Mouse (Mus musculus): ENCODE measurements around the gene Stox2. TPM values are rescaled to one million over a fixed set of nuclear protein-coding genes. Genes with fewer than 3 reads are reported as not detected.
A peak's percentile ranks its signal among the peaks of the same experiment; 100 is the strongest.

Gene Stox2
- polyA plus RNA-seq, 1 experiment: 219 TPM

DNA sequence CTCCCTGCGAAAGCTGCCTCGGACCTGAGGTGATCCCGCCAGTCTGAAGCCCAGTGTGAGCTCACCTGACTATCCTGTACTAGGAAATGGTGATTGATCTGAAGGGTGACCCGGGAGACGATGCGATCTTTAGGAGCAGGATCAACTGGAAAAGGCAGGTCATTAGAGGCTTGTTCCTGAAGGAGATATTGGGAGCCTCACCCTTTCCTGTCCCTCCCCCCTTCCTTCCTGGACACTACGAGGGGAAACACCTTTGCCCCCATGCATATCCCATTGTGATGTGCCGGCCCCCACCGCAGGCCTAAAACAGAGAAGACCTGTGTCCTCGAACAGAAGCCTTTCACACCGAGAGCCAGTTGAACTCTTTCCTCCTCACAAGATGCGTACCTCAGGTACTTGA lies 58.0 kb downstream of the Stox2 start:
- no peak for TF ChIP-seq POLR2A (IDR thresholded peaks at IDR 0.05; ENCODE audit: insufficient read depth, low read depth, low read length)
- TF ChIP-seq CTCF (IDR thresholded peaks at IDR 0.05; ENCODE audit: insufficient read depth, low read depth, low read length): no peak
- H3K27ac ChIP-seq (ENCODE audit: insufficient read depth, low read depth, low read length): no peak overlapping the region
- H3K4me3 ChIP-seq (ENCODE audit: insufficient read depth, low read depth, low read length): no peak overlapping the region
- WGBS: 89% methylated on average over 12 of the region's 12 CpGs
- H3K4me1 ChIP-seq (ENCODE audit: control insufficient read depth, insufficient read depth, low read length): peaks cover 25% of the 10 kb centered on the region

DNA sequence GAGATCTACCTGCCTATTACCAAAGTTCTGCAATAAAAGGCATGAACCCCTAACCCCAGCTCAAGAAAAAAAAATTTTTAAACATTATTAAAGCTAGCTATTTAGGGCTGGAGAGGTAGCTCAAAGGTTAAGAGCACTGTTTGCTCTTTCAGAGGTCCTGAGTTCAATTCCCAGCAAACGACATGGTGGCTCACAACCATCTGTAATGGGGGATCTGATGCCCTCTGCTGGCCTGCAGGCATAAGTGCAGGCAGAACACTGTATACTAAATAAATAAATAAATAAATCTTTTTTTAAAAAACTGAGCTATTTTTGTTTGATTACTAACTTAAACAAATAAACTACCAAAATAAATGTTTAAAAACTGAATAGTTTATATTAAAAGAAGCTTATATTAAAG lies 60.4 kb downstream of the Stox2 start:
- Histone ChIP-seq H3K4me1 (ENCODE audit: control insufficient read depth, insufficient read depth, low read length) (peaks cover 19% of the 10 kb centered on the region), H3K27ac (ENCODE audit: insufficient read depth, low read depth, low read length) (no peak overlapping the region), H3K4me3 (ENCODE audit: insufficient read depth, low read depth, low read length) (no peak overlapping the region)
- 53% methylated on average over 1 of the region's 1 CpGs for WGBS
- TF ChIP-seq CTCF (IDR thresholded peaks at IDR 0.05; ENCODE audit: insufficient read depth, low read depth, low read length): peak; percentile 21; the same call in 1 of the 2 replicates
- TF ChIP-seq POLR2A (IDR thresholded peaks at IDR 0.05; ENCODE audit: insufficient read depth, low read depth, low read length): no peak

DNA sequence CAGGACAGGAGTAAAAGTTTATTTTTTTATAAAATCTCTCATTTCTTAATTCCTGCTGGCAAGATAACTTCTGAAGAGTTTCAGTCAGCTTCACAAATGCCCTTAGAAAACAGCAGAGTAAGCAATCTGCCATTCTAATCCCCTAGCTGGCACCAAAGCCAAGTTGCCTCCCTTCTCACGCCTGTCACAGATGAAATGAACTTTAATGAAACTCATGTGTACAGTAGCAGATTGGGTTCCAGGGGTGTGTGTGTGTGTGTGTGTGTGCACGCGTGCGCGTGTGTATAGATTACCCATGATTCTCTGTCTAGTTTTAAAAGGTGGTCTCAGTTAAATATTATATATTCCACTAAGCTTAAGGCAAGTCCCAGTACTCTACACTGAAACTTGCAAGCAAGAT lies 62.0 kb downstream of the Stox2 start:
- TF ChIP-seq POLR2A (IDR thresholded peaks at IDR 0.05; ENCODE audit: insufficient read depth, low read depth, low read length) (no peak), CTCF (IDR thresholded peaks at IDR 0.05; ENCODE audit: insufficient read depth, low read depth, low read length) (no peak)
- 65% methylated on average over 5 of the region's 5 CpGs for WGBS
- Histone ChIP-seq H3K4me1 (ENCODE audit: control insufficient read depth, insufficient read depth, low read length) (peaks cover 26% of the 10 kb centered on the region), H3K27ac (ENCODE audit: insufficient read depth, low read depth, low read length) (no peak overlapping the region), H3K4me3 (ENCODE audit: insufficient read depth, low read depth, low read length) (no peak overlapping the region)

DNA sequence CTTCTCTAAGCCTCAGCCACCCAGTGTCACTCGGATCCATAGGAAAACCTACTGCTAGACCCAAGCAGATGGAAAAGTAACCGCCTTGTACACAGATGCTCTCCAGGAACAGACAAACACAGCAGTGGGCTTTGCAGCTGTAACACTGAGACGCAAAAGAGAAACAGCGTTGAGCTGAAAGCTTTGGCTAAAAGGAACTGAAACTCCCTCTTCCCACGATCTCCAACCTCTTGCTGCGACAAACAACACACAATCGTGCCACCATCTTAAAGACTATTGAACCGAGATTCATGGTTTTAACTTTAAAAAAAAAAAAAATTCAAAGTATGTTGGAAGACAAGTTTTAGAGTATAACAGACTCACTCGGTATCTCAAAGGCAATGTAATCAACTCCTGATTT lies 62.5 kb downstream of the Stox2 start:
- Histone ChIP-seq H3K27ac (ENCODE audit: insufficient read depth, low read depth, low read length) (no peak overlapping the region), H3K4me3 (ENCODE audit: insufficient read depth, low read depth, low read length) (no peak overlapping the region), H3K4me1 (ENCODE audit: control insufficient read depth, insufficient read depth, low read length) (peaks cover 26% of the 10 kb centered on the region)
- TF ChIP-seq POLR2A (IDR thresholded peaks at IDR 0.05; ENCODE audit: insufficient read depth, low read depth, low read length) (no peak), CTCF (IDR thresholded peaks at IDR 0.05; ENCODE audit: insufficient read depth, low read depth, low read length) (no peak)
- 39% methylated on average over 9 of the region's 9 CpGs for WGBS

DNA sequence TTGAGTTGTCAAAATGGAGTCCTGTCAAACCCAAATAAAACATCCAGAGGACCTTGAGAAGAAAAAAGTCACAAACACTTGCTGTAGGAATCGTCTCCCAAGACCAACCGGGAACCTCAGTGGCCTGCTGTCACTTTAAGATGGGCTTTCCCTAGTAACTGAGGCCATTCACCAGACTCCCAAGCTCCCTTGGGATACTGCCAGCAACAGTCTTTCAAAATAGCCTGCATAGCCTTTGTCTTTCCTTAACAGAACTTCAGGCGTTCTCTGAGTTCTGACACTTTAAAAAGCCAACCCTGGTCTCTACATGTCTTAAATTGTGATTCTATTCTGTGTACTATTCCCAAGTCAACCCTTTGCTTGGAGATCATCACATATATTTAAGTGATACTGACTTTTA lies 64.9 kb downstream of the Stox2 start:
- H3K27ac ChIP-seq (ENCODE audit: insufficient read depth, low read depth, low read length): 0 out of 2 replicates have a peak overlapping the region, but pooled peaks have one; percentile 36
- peaks cover 15% of the 10 kb centered on the region for H3K4me1 ChIP-seq (ENCODE audit: control insufficient read depth, insufficient read depth, low read length)
- no peak overlapping the region for H3K4me3 ChIP-seq (ENCODE audit: insufficient read depth, low read depth, low read length)
- no peak for TF ChIP-seq CTCF (IDR thresholded peaks at IDR 0.05; ENCODE audit: insufficient read depth, low read depth, low read length)
- no peak for TF ChIP-seq POLR2A (IDR thresholded peaks at IDR 0.05; ENCODE audit: insufficient read depth, low read depth, low read length)
- 41% methylated on average over 3 of the region's 3 CpGs for WGBS

DNA sequence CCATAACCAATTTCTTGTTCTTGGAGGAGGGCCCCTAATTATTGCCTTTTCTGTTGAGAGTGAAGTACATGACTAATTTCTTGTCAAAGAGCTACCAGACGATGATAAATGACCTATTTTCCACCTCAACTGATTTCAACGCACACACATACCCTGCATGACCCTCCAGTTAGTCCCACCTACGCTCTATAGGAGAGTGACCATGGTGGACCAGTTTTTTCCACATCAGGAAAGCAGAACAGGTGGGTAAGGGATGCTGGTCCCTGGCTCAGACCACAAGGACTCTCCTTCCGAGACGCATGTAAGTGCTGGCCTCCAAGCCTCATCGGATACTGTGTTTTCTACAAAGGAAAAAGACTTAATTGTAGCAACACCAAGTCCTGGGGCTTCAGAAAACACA lies 65.4 kb downstream of the Stox2 start:
- peak overlapping the region; percentile 36; the same call in 1 of the 2 replicates for H3K27ac ChIP-seq (ENCODE audit: insufficient read depth, low read depth, low read length)
- H3K4me1 ChIP-seq (ENCODE audit: control insufficient read depth, insufficient read depth, low read length): peaks cover 15% of the 10 kb centered on the region
- 47% methylated on average over 6 of the region's 6 CpGs for WGBS
- no peak for TF ChIP-seq POLR2A (IDR thresholded peaks at IDR 0.05; ENCODE audit: insufficient read depth, low read depth, low read length)
- no peak for TF ChIP-seq CTCF (IDR thresholded peaks at IDR 0.05; ENCODE audit: insufficient read depth, low read depth, low read length)
- no peak overlapping the region for H3K4me3 ChIP-seq (ENCODE audit: insufficient read depth, low read depth, low read length)

DNA sequence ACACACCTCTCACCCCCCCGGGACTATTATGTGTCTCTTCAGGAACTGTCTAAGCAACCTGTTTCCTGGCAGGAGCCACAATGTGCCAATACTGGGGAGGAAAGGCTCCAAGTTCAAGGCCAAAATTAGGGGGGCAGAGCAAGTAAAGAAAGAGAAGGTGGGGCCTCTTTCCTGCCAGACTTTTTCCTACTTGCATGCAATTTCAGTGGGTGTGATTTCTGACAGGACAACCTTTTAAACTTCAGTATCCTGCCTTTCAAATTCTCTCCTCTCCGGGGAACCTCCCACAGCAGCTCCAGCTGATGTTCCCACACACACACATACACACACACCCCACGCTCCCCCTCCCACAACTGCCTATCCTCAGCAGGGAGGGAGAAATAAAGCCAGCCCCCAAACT lies 66.1 kb downstream of the Stox2 start:
- TF ChIP-seq POLR2A (IDR thresholded peaks at IDR 0.05; ENCODE audit: insufficient read depth, low read depth, low read length) (no peak), CTCF (IDR thresholded peaks at IDR 0.05; ENCODE audit: insufficient read depth, low read depth, low read length) (no peak)
- WGBS: 18% methylated on average over 3 of the region's 3 CpGs
- H3K4me3 ChIP-seq (ENCODE audit: insufficient read depth, low read depth, low read length): no peak overlapping the region

DNA sequence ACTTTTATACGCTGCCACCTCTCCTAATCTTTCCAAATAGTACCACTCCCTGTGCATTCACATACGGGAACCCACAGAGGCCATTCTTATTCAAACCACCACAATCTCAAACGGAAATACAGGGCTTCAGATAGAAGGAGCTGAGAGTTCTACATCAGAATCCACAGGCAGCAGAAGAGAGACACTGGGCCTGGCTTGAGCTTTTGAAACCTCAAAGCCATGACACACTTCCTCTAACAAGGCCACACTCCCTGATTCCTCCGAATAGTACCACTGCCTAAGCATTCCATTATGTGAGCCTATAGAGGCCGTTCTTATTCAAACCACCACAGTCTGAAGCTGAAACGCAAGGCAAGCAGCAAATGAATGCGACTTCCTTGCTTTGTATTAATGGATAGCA lies 69.5 kb downstream of the Stox2 start:
- Histone ChIP-seq H3K4me3 (ENCODE audit: insufficient read depth, low read depth, low read length) (no peak overlapping the region), H3K27ac (ENCODE audit: insufficient read depth, low read depth, low read length) (no peak overlapping the region), H3K4me1 (ENCODE audit: control insufficient read depth, insufficient read depth, low read length) (peaks cover 7% of the 10 kb centered on the region)
- TF ChIP-seq POLR2A (IDR thresholded peaks at IDR 0.05; ENCODE audit: insufficient read depth, low read depth, low read length) (no peak), CTCF (IDR thresholded peaks at IDR 0.05; ENCODE audit: insufficient read depth, low read depth, low read length) (no peak)
- WGBS: 87% methylated on average over 7 of the region's 7 CpGs

More for the DNA sequence above, 66.1 kb downstream of the Stox2 start:
- Histone ChIP-seq H3K27ac (ENCODE audit: insufficient read depth, low read depth, low read length) (no peak overlapping the region), H3K4me1 (ENCODE audit: control insufficient read depth, insufficient read depth, low read length) (peaks cover 12% of the 10 kb centered on the region)

DNA sequence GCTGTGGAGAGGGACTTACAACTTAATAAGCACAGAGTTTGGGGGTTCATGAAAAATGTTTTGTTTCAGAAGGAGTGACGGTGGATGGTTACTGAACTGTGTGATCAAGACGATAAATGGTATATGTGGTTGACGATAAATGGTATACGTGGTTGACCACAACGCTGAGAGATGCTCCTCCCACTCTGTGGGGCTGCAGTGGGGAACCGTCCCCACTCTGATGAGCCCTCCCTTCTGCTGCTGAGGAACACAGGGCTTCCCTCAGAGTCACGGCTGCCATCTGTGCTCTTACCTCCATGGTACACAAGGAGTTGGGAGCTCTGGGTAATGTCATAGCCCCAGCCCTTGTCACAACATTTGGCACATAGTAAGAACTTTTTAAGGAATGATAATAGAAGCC lies 72.4 kb downstream of the Stox2 start:
- no peak for TF ChIP-seq CTCF (IDR thresholded peaks at IDR 0.05; ENCODE audit: insufficient read depth, low read depth, low read length)
- no peak for TF ChIP-seq POLR2A (IDR thresholded peaks at IDR 0.05; ENCODE audit: insufficient read depth, low read depth, low read length)
- Histone ChIP-seq H3K27ac (ENCODE audit: insufficient read depth, low read depth, low read length) (no peak overlapping the region), H3K4me3 (ENCODE audit: insufficient read depth, low read depth, low read length) (no peak overlapping the region), H3K4me1 (ENCODE audit: control insufficient read depth, insufficient read depth, low read length) (peaks cover 7% of the 10 kb centered on the region; the same call in 1 of the 2 replicates)
- 88% methylated on average over 7 of the region's 7 CpGs for WGBS

DNA sequence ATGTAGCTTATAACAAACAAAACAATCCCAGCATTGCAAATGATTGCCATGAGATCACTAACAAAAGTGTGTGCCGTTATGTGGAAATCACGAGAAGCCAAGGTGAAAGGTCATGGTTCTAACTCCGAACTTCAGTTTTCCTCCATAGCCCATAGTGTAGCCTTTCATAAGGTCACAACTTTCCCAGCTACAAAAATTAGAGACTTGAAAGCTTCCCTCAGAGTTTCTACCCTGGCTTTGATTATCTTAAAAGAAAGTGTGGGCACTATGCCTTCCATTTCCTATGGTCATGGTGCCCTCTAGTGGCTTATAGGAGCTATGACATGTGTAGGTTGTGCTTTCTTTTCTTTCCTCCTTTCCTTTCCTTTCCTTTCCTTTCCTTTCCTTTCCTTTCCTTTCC lies 74.6 kb downstream of the Stox2 start:
- TF ChIP-seq POLR2A (IDR thresholded peaks at IDR 0.05; ENCODE audit: insufficient read depth, low read depth, low read length) (no peak), CTCF (IDR thresholded peaks at IDR 0.05; ENCODE audit: insufficient read depth, low read depth, low read length) (no peak)
- WGBS: 12% methylated on average over 3 of the region's 3 CpGs
- Histone ChIP-seq H3K4me1 (ENCODE audit: control insufficient read depth, insufficient read depth, low read length) (peaks cover 7% of the 10 kb centered on the region; the same call in 1 of the 2 replicates), H3K4me3 (ENCODE audit: insufficient read depth, low read depth, low read length) (no peak overlapping the region), H3K27ac (ENCODE audit: insufficient read depth, low read depth, low read length) (no peak overlapping the region)
